Mouse (Mus musculus): ENCODE data around the gene Wbp4.

GRCm38 (mm10) chr14:79508662-79509305, 27.5 kb upstream of the Wbp4 start:
- TF ChIP-seq CTCF (IDR thresholded peaks at IDR 0.05; ENCODE audit: borderline replicate concordance, control insufficient read depth, extremely low read depth, insufficient read depth, low read length, poor library complexity) (no peak), POLR2A (IDR thresholded peaks at IDR 0.05; ENCODE audit: control insufficient read depth, extremely low read depth, insufficient read depth, low read length, poor library complexity) (no peak)

Measured in thymus, adult 2 months (tissue).